Mouse (Mus musculus) heart, embryonic 13.5 days (tissue): ENCODE data around the gene Ccdc105. TPM values are rescaled to one million over a fixed set of nuclear protein-coding genes. Genes with fewer than 3 reads are reported as not detected.

ENCODE experiments used
- ATAC-seq: fragments of 200-750 bp; cut with Nextera tagmentation; 2 replicates; pipeline ENCODE4 v1.8.0; 2017; ENCODE audit warnings: moderate TSS enrichment; ENCODE audit not compliant: insufficient number of reproducible peaks, low FRiP score, low TSS enrichment; ENCODE audit errors: extremely low read depth
- H3K27ac ChIP-seq: fragments of 300-500 bp; sonication (generic); replicated peaks from 2 replicates; pipeline ENCODE4 v1.5.1; 2015; ENCODE audit warnings: moderate library complexity, mild to moderate bottlenecking, inconsistent platforms
- H3K27me3 ChIP-seq: fragments of 300-500 bp; sonication (generic); replicated peaks from 2 replicates; pipeline ENCODE4 v1.6.1; 2015; ENCODE audit warnings: mild to moderate bottlenecking, inconsistent platforms
- H3K36me3 ChIP-seq: fragments of 300-500 bp; sonication (generic); 2 replicates; pipeline ENCODE4 v1.6.1; 2015; ENCODE audit warnings: mild to moderate bottlenecking, inconsistent platforms
- H3K4me1 ChIP-seq: fragments of 300-500 bp; sonication (generic); 2 replicates; pipeline ENCODE4 v1.6.1; 2015; ENCODE audit warnings: inconsistent platforms
- H3K4me2 ChIP-seq: fragments of 300-500 bp; sonication (generic); 2 replicates; pipeline ENCODE4 v1.6.1; 2015; ENCODE audit warnings: inconsistent platforms, mild to moderate bottlenecking, moderate library complexity
- H3K4me3 ChIP-seq: fragments of 300-500 bp; sonication (generic); 2 replicates; pipeline ENCODE4 v1.5.1; 2015; ENCODE audit warnings: moderate library complexity, mild to moderate bottlenecking, inconsistent platforms
- H3K9ac ChIP-seq: fragments of 300-500 bp; sonication (generic); 2 replicates; pipeline ENCODE4 v1.6.1; 2015; ENCODE audit warnings: inconsistent platforms, mild to moderate bottlenecking, moderate library complexity
- H3K9me3 ChIP-seq: fragments of 300-500 bp; sonication (generic); 2 replicates; pipeline ENCODE4 v1.6.1; 2016; ENCODE audit warnings: inconsistent platforms
- WGBS: fragments of 180-500 bp; shearing (Covaris S2); methylation state at CpG from one replicate; pipeline ENCODE4 v1.1.7; 2015; ENCODE audit warnings: mixed read lengths; 5-methylcytosine and 5-hydroxymethylcytosine counted together
- polyA plus RNA-seq: library from polyadenylated mRNA; unstranded; fragments of >200 nt; fragmentation: Nextera tagmentation; extraction: Ambion mirVana; gene quantifications from 2 replicates; pipeline ENCODE4 v1.2.1, GENCODE M21; 2015

Ccdc105 gene
- polyA plus RNA-seq, 1 experiment from 2014 or later = not detected

GRCm38 (mm10) chr10:78714129-78714528, 38.7 kb downstream of the Ccdc105 start:
- H3K4me2 ChIP-seq = no peak overlapping the region
- no peaks in the 10 kb centered on the region for H3K9me3 ChIP-seq
- WGBS = 70% methylated on average over 6 of the region's 6 CpGs
- no peaks in the 10 kb centered on the region for H3K36me3 ChIP-seq
- ATAC-seq = no peak
- H3K4me1 ChIP-seq = no peaks in the 10 kb centered on the region
- H3K4me3 ChIP-seq = no peak overlapping the region
- H3K27me3 ChIP-seq = no peaks in the 10 kb centered on the region
- H3K9ac ChIP-seq = no peak overlapping the region
- H3K27ac ChIP-seq = no peak overlapping the region

- no peak overlapping the region for H3K27ac ChIP-seq
- no peaks in the 10 kb centered on the region for H3K27me3 ChIP-seq
- no peak for ATAC-seq
Measured at GRCm38 (mm10) chr10:78710706-78711105, 42.2 kb downstream of the Ccdc105 start.

GRCm38 (mm10) chr10:78700881-78701280, 52.0 kb downstream of the Ccdc105 start:
- Histone ChIP-seq H3K36me3 (no peaks in the 10 kb centered on the region), H3K27me3 (no peaks in the 10 kb centered on the region), H3K9me3 (no peaks in the 10 kb centered on the region), H3K9ac (no peak overlapping the region), H3K4me1 (no peaks in the 10 kb centered on the region), H3K27ac (no peak overlapping the region), H3K4me2 (no peak overlapping the region), H3K4me3 (no peak overlapping the region)
- WGBS = 56% methylated on average over 3 of the region's 3 CpGs
- no peak for ATAC-seq

More at GRCm38 (mm10) chr10:78710706-78711105, 42.2 kb downstream of the Ccdc105 start:
- Histone ChIP-seq H3K4me2 (no peak overlapping the region), H3K9ac (no peak overlapping the region), H3K36me3 (no peaks in the 10 kb centered on the region), H3K4me3 (no peak overlapping the region), H3K9me3 (no peaks in the 10 kb centered on the region), H3K4me1 (no peaks in the 10 kb centered on the region)

Other genes starting within 250 kb of the Ccdc105 start
- not detected in 2 replicates for gene Olfr1358, start 235.6 kb downstream of the Ccdc105 start, polyA plus RNA-seq
- gene Ilvbl, start 178.7 kb downstream of the Ccdc105 start, polyA plus RNA-seq = 52.4 and 54.6 TPM in 2 replicates
- gene Syde1, start 161.1 kb downstream of the Ccdc105 start, polyA plus RNA-seq = 14.4 and 14.7 TPM in 2 replicates
- gene Olfr1357, start 135.0 kb downstream of the Ccdc105 start, polyA plus RNA-seq = not detected in 2 replicates
- gene Casp14, start 34.8 kb downstream of the Ccdc105 start, polyA plus RNA-seq = not detected in 2 replicates
- gene Slc1a6, start 27.4 kb upstream of the Ccdc105 start, polyA plus RNA-seq = 0.97 and 1.2 TPM in 2 replicates
- gene Olfr1356, start 99.1 kb upstream of the Ccdc105 start, polyA plus RNA-seq = not detected in 2 replicates
- gene Olfr1355, start 122.5 kb upstream of the Ccdc105 start, polyA plus RNA-seq = not detected in 2 replicates
- not detected in 2 replicates for gene Olfr1354, start 160.1 kb upstream of the Ccdc105 start, polyA plus RNA-seq
- not detected in 2 replicates for gene Olfr8, start 197.6 kb upstream of the Ccdc105 start, polyA plus RNA-seq
- gene Olfr1353, start 210.2 kb upstream of the Ccdc105 start, polyA plus RNA-seq = not detected in 2 replicates
- gene Olfr1352, start 228.0 kb upstream of the Ccdc105 start, polyA plus RNA-seq = not detected in 2 replicates